Mouse (Mus musculus): ENCODE results near the gene Tufm.

GRCm38 (mm10) chr7:126458844-126459618 lies 28.1 kb upstream of the Tufm start:
- no peak for TF ChIP-seq CTCF (IDR thresholded peaks at IDR 0.05; ENCODE audit: low read depth)
- no peak for TF ChIP-seq EP300 (optimal IDR thresholded peaks at IDR 0.05)

All from stomach, postnatal 0 days (tissue).